Mouse (Mus musculus) CH12.LX (cell line): ENCODE results near the gene Kcnc3. TPM values are rescaled to one million over a fixed set of nuclear protein-coding genes. Genes with fewer than 3 reads are reported as not detected.

Experiments used
- DNase-seq: peaks from one replicate; pipeline ENCODE4 v3.0.0-alpha.2; 2013; ENCODE audit errors: extremely low read depth
- H3K27ac ChIP-seq: 2 replicates; pipeline ENCODE4 v1.5.1; 2012; ENCODE audit warnings: low read depth, mild to moderate bottlenecking, control low read depth, moderate library complexity; ENCODE audit not compliant: insufficient read depth
- H3K27me3 ChIP-seq: replicated peaks from 2 replicates; pipeline ENCODE3; 2012; ENCODE audit warnings: inconsistent platforms
- H3K36me3 ChIP-seq, 2 experiments: replicated peaks in 1 of 2; 2 replicates each; pipeline versions ENCODE3 to v1.6.1; 2012; ENCODE audit warnings: inconsistent platforms in 1 of 2, low read length in 1 of 2, mild to moderate bottlenecking in 1 of 2, mixed read lengths in 1 of 2, moderate library complexity in 1 of 2; ENCODE audit not compliant: control insufficient read depth in 1 of 2, insufficient read depth in 1 of 2
- H3K4me1 ChIP-seq, 2 experiments: 2 replicates each; pipeline ENCODE4 v1.6.1; 2012; ENCODE audit warnings: inconsistent platforms in 1 of 2, moderate library complexity in 1 of 2; ENCODE audit not compliant: insufficient read depth in 2 of 2, control insufficient read depth in 1 of 2
- H3K4me2 ChIP-seq: 2 replicates; pipeline ENCODE4 v1.6.1; 2012; ENCODE audit warnings: low read depth, mild to moderate bottlenecking, control low read depth; ENCODE audit not compliant: poor library complexity, insufficient read depth, severe bottlenecking
- H3K4me3 ChIP-seq, 3 experiments: fragments of 150-350 bp in 1 of 3; sonication (generic) in 1 of 3; replicated peaks in 1 of 3; 2 replicates each; pipeline versions ENCODE3 to v1.5.1; 2011 to 2012; ENCODE audit warnings: low read depth in 2 of 3, low read length in 2 of 3, mild to moderate bottlenecking in 2 of 3, moderate library complexity in 2 of 3, control low read depth in 1 of 3, improper control_type of control experiment in 1 of 3, inconsistent platforms in 1 of 3, mixed read lengths in 1 of 3; ENCODE audit not compliant: poor library complexity in 1 of 3
- H3K79me2 ChIP-seq: replicated peaks from 2 replicates; pipeline ENCODE4 v1.6.1; 2012; ENCODE audit warnings: mild to moderate bottlenecking, moderate library complexity; ENCODE audit not compliant: control insufficient read depth, poor library complexity, insufficient read depth, severe bottlenecking; ENCODE audit errors: extremely low read depth
- H3K9ac ChIP-seq: 2 replicates; pipeline ENCODE4 v1.6.1; 2012; ENCODE audit warnings: low read depth, mild to moderate bottlenecking, control low read depth, moderate library complexity; ENCODE audit not compliant: insufficient read depth
- H3K9me3 ChIP-seq: replicated peaks from 2 replicates; pipeline ENCODE3; 2012; ENCODE audit warnings: low read length, inconsistent platforms, mixed read lengths
- BHLHE40 ChIP-seq: IDR thresholded peaks from 2 replicates; pipeline ENCODE4 v1.6.1; 2011; ENCODE audit warnings: mild to moderate bottlenecking, low read depth, low read length, improper control_type of control experiment
- CHD1 ChIP-seq: IDR thresholded peaks from 2 replicates; pipeline ENCODE4 v1.6.1; 2012; ENCODE audit warnings: low read depth, low read length, improper control_type of control experiment, inconsistent platforms
- CHD2 ChIP-seq: IDR thresholded peaks from 2 replicates; pipeline ENCODE4 v1.6.1; 2011; ENCODE audit warnings: low read length, improper control_type of control experiment
- CTCF ChIP-seq, 2 experiments: IDR thresholded peaks in 1 of 2; conservative IDR thresholded peaks in 1 of 2; 2 replicates each; pipeline ENCODE4 v1.5.1; 2011 to 2012; ENCODE audit warnings: low read depth in 2 of 2, low read length in 2 of 2, improper control_type of control experiment in 1 of 2, inconsistent platforms in 1 of 2, mild to moderate bottlenecking in 1 of 2, moderate library complexity in 1 of 2
- ELF1 ChIP-seq: IDR thresholded peaks from 2 replicates; pipeline ENCODE4 v1.6.1; 2014; ENCODE audit warnings: low read depth, mild to moderate bottlenecking, inconsistent platforms, low read length, improper control_type of control experiment
- EP300 ChIP-seq: IDR thresholded peaks from 2 replicates; pipeline ENCODE4 v1.6.1; 2011; ENCODE audit warnings: low read length, improper control_type of control experiment
- GABPA ChIP-seq: IDR thresholded peaks from 2 replicates; pipeline ENCODE4 v1.6.1; 2012; ENCODE audit warnings: low read depth, low read length, improper control_type of control experiment, inconsistent platforms; ENCODE audit not compliant: insufficient replicate concordance
- HCFC1 ChIP-seq: IDR thresholded peaks from 2 replicates; pipeline ENCODE4 v1.6.1; 2012; ENCODE audit warnings: low read depth, mild to moderate bottlenecking, inconsistent platforms, low read length, improper control_type of control experiment
- IRF4 ChIP-seq: IDR thresholded peaks from 2 replicates; pipeline ENCODE4 v1.6.1; 2014; ENCODE audit warnings: low read depth, mild to moderate bottlenecking, inconsistent platforms, low read length, improper control_type of control experiment
- JUN ChIP-seq: IDR thresholded peaks from 2 replicates; pipeline ENCODE4 v1.6.1; 2011; ENCODE audit warnings: low read depth, mild to moderate bottlenecking, low read length, improper control_type of control experiment, moderate library complexity; ENCODE audit not compliant: insufficient read depth
- MAFK ChIP-seq: IDR thresholded peaks from 2 replicates; pipeline ENCODE4 v1.6.1; 2011; ENCODE audit warnings: low read length, improper control_type of control experiment; ENCODE audit not compliant: insufficient replicate concordance
- MAX ChIP-seq: IDR thresholded peaks from 2 replicates; pipeline ENCODE4 v1.6.1; 2011; ENCODE audit warnings: low read length, improper control_type of control experiment
- MAZ ChIP-seq: IDR thresholded peaks from 2 replicates; pipeline ENCODE4 v1.6.1; 2012; ENCODE audit warnings: low read depth, mild to moderate bottlenecking, inconsistent platforms, low read length, improper control_type of control experiment, moderate library complexity
- MEF2A ChIP-seq: IDR thresholded peaks from 2 replicates; pipeline ENCODE4 v1.6.1; 2014; ENCODE audit warnings: low read depth, mild to moderate bottlenecking, inconsistent platforms, low read length, improper control_type of control experiment, borderline replicate concordance
- MYC ChIP-seq: IDR thresholded peaks from 2 replicates; pipeline ENCODE4 v1.6.1; 2011; ENCODE audit warnings: low read depth, mild to moderate bottlenecking, improper control_type of control experiment, low read length
- NELFE ChIP-seq: IDR thresholded peaks from 2 replicates; pipeline ENCODE4 v1.6.1; 2011; ENCODE audit warnings: low read depth, low read length, improper control_type of control experiment
- POLR2A ChIP-seq: IDR thresholded peaks from 2 replicates; pipeline ENCODE4 v1.6.1; 2011; ENCODE audit warnings: low read depth, mild to moderate bottlenecking, improper control_type of control experiment, low read length
- SMC3 ChIP-seq: IDR thresholded peaks from 2 replicates; pipeline ENCODE4 v1.6.1; 2011; ENCODE audit warnings: low read depth, low read length, improper control_type of control experiment
- TBP ChIP-seq: conservative IDR thresholded peaks from 2 replicates; pipeline ENCODE4 v1.6.1; 2011; ENCODE audit warnings: low read depth, low read length, improper control_type of control experiment
- TCF12 ChIP-seq: IDR thresholded peaks from 2 replicates; pipeline ENCODE4 v1.6.1; 2014; ENCODE audit warnings: low read depth, mild to moderate bottlenecking, inconsistent platforms, low read length, improper control_type of control experiment
- UBTF ChIP-seq: IDR thresholded peaks from 2 replicates; pipeline ENCODE4 v1.6.1; 2012; ENCODE audit warnings: low read depth, mild to moderate bottlenecking, inconsistent platforms, low read length, improper control_type of control experiment, moderate library complexity
- USF1 ChIP-seq: IDR thresholded peaks from 2 replicates; pipeline ENCODE4 v1.6.1; 2014; ENCODE audit warnings: low read depth, mild to moderate bottlenecking, inconsistent platforms, low read length, improper control_type of control experiment
- USF2 ChIP-seq: conservative IDR thresholded peaks from 2 replicates; pipeline ENCODE4 v1.6.1; 2011; ENCODE audit warnings: low read depth, low read length, improper control_type of control experiment
- ZC3H11A ChIP-seq: IDR thresholded peaks from 2 replicates; pipeline ENCODE4 v1.6.1; 2012; ENCODE audit warnings: low read depth, mild to moderate bottlenecking, inconsistent platforms, low read length, improper control_type of control experiment
- ZKSCAN1 ChIP-seq: IDR thresholded peaks from 2 replicates; pipeline ENCODE4 v1.6.1; 2012; ENCODE audit warnings: low read depth, inconsistent platforms, low read length, improper control_type of control experiment, borderline replicate concordance
- ZMIZ1 ChIP-seq: IDR thresholded peaks from 2 replicates; pipeline ENCODE4 v1.6.1; 2012; ENCODE audit warnings: low read depth, mild to moderate bottlenecking, inconsistent platforms, low read length, improper control_type of control experiment
- dilution Hi-C: fragments of 300-500 bp; cut with MboI; formaldehyde crosslinking; loops from 2 replicates; pipeline ENCODE4 v1.14.3; 2020; ENCODE audit warnings: low sequenced_read_pairs; ENCODE audit not compliant: extremely low pct_unique_long_range_greater_than_20kb, extremely low pct_ligation_motif_present
- in situ Hi-C: fragments of 300-500 bp; cut with MboI; formaldehyde crosslinking; loops from 3 replicates; pipeline ENCODE4 v1.14.3; 2019; ENCODE audit warnings: low sequenced_read_pairs, low pct_ligation_motif_present, low pct_unique_long_range_greater_than_20kb, mixed read lengths
- polyA plus RNA-seq: library from polyadenylated mRNA; unstranded; fragments of >175 nt; gene quantifications from 2 replicates; pipeline ENCODE4 v1.2.1, GENCODE M21; 2012; ENCODE audit warnings: low read depth; ENCODE audit not compliant: insufficient read length
- total RNA-seq, 2 experiments: library from RNA; depleted of rRNA; stranded (reverse); fragments of 300-350 nt in 1 of 2; fragments of >200 nt in 1 of 2; gene quantifications; 2 replicates each; pipeline ENCODE4 v1.2.3; 2012 to 2014

Gene Kcnc3
- total and polyA plus RNA-seq, 3 experiments, result 0.31 to 5.6 (median 1.7) TPM

GRCm38 (mm10) chr7:44600691-44601262, 10.3 kb downstream of the Kcnc3 start:
- H3K4me2 ChIP-seq, result no peak overlapping the region
- H3K36me3 ChIP-seq, result peaks cover 0 to 27% of the 10 kb centered on the region in 2 experiments
- no peaks in the 10 kb centered on the region for H3K79me2 ChIP-seq
- in situ Hi-C loops, result no loop called here
- H3K4me3 ChIP-seq, result no peak overlapping the region
- no peaks in the 10 kb centered on the region for H3K9me3 ChIP-seq
- H3K27ac ChIP-seq, result no peak overlapping the region
- H3K9ac ChIP-seq, result no peak overlapping the region
- peaks cover 4 to 14% of the 10 kb centered on the region in 2 experiments; a peak in 2 of 4 replicates for H3K4me1 ChIP-seq
- dilution Hi-C loops, result no loop called here
- no peak for DNase-seq
- TF ChIP-seq USF1 (no peak), USF2 (no peak), MEF2A (no peak), JUN (no peak), ZMIZ1 (no peak), SMC3 (no peak), POLR2A (no peak), MAFK (no peak), IRF4 (no peak), GABPA (no peak), TBP (no peak), UBTF (no peak)
- H3K27me3 ChIP-seq, result no peaks in the 10 kb centered on the region

GRCm38 (mm10) chr7:44601646-44602045, 11.2 kb downstream of the Kcnc3 start:
- Histone ChIP-seq H3K4me3 (no peak overlapping the region), H3K9me3 (no peaks in the 10 kb centered on the region), H3K36me3 (peaks cover 0 to 22% of the 10 kb centered on the region in 2 experiments), H3K9ac (no peak overlapping the region), H3K27me3 (no peaks in the 10 kb centered on the region), H3K27ac (no peak overlapping the region), H3K4me2 (no peak overlapping the region), H3K4me1 (peaks cover 9 to 19% of the 10 kb centered on the region in 2 experiments; a peak in 2 of 4 replicates), H3K79me2 (no peaks in the 10 kb centered on the region)
- DNase-seq, result no peak
- dilution Hi-C loops, result no loop called here
- in situ Hi-C loops, result no loop called here
- TF ChIP-seq TCF12 (no peak), UBTF (no peak), MAX (no peak), CHD1 (no peak), NELFE (no peak), ZKSCAN1 (no peak), JUN (no peak), IRF4 (no peak), ZC3H11A (no peak), GABPA (no peak), BHLHE40 (no peak), CTCF (conservative IDR thresholded peaks at IDR 0.05 in 1 of 2, IDR thresholded peaks at IDR 0.05 in 1 of 2; ENCODE audit: low read depth in 2 of 2, low read length in 2 of 2) (no peak), HCFC1 (no peak), ZMIZ1 (no peak), MYC (no peak), EP300 (no peak), USF2 (no peak), MAZ (no peak), ELF1 (no peak), CHD2 (no peak)
